Mouse (Mus musculus) c-Kit-positive CD71-negative TER-119-negative erythroid progenitor cells, embryonic 14.5 days (primary cell): ENCODE results near the gene Gprasp2.
"Not testable (repeated sequence)": the region's sequence is repeated elsewhere in the genome, so short reads cannot be mapped to it uniquely, and the experiment has no call there.

ENCODE experiments used
- DNase-seq: peaks from one replicate; pipeline ENCODE4 v3.0.0-alpha.2; 2013; ENCODE audit warnings: low read depth

The Gprasp2 gene

GRCm38 (mm10) chrX:135838521-135839360, at the start of gene Gprasp2:
Gprasp2 (plus strand) TSS chrX:135839034.
- DNase-seq = not testable (repeated sequence)

- DNase-seq = no peak
Measured at GRCm38 (mm10) chrX:135791536-135791935, 47.3 kb upstream of the Gprasp2 start.

GRCm38 (mm10) chrX:135792326-135792725, 46.5 kb upstream of the Gprasp2 start:
- no peak for DNase-seq

GRCm38 (mm10) chrX:135795591-135796304, 43.1 kb upstream of the Gprasp2 start:
- peak; percentile 3 for DNase-seq

GRCm38 (mm10) chrX:135796305-135797211, 42.3 kb upstream of the Gprasp2 start:
- not testable (repeated sequence) for DNase-seq

GRCm38 (mm10) chrX:135797212-135797644, 41.6 kb upstream of the Gprasp2 start, which contains the start of gene Bhlhb9:
Bhlhb9 (plus strand) TSS chrX:135797594.
- peak; percentile 20 for DNase-seq

- DNase-seq = no peak
Measured at GRCm38 (mm10) chrX:135804149-135804548, 34.7 kb upstream of the Gprasp2 start.

- DNase-seq = peak; percentile 14
Measured at GRCm38 (mm10) chrX:135805780-135806179, 33.1 kb upstream of the Gprasp2 start.

GRCm38 (mm10) chrX:135835896-135836295, 2.9 kb upstream of the Gprasp2 start:
- DNase-seq = not testable (repeated sequence)

- DNase-seq = no peak
Measured at GRCm38 (mm10) chrX:135837896-135838295, 938 bp upstream of the Gprasp2 start.

- peak; percentile 2 for DNase-seq
Measured at GRCm38 (mm10) chrX:135839397-135840391, 860 bp downstream of the Gprasp2 start.

GRCm38 (mm10) chrX:135866806-135867205, 28.0 kb downstream of the Gprasp2 start:
- DNase-seq = not testable (repeated sequence)

GRCm38 (mm10) chrX:135876679-135877078, 37.8 kb downstream of the Gprasp2 start:
- no peak for DNase-seq

GRCm38 (mm10) chrX:135879626-135880025, 40.8 kb downstream of the Gprasp2 start:
- DNase-seq = no peak

- peak; percentile 25 for DNase-seq
Measured at GRCm38 (mm10) chrX:135885411-135886233, 46.8 kb downstream of the Gprasp2 start.

- DNase-seq = no peak
Measured at GRCm38 (mm10) chrX:135886234-135886585, 47.4 kb downstream of the Gprasp2 start.
